Mouse (Mus musculus): ENCODE results near the gene Tob2. TPM values are rescaled to one million over a fixed set of nuclear protein-coding genes. Genes with fewer than 3 reads are reported as not detected.

Gene Tob2
- polyA plus RNA-seq, 1 experiment = 64.6 TPM

- Histone ChIP-seq H3K27me3 (ENCODE audit: control insufficient read depth, insufficient read depth, low read length) (no peaks in the 10 kb centered on the region), H3K4me1 (replicated peaks; ENCODE audit: control insufficient read depth, insufficient read depth, low read length) (peaks cover 3% of the 10 kb centered on the region; the same call in 1 of the 2 replicates), H3K4me3 (ENCODE audit: control insufficient read depth, insufficient read depth, low read length) (no peak overlapping the region), H3K36me3 (ENCODE audit: control insufficient read depth, insufficient read depth, low read length) (peaks cover 51% of the 10 kb centered on the region), H3K27ac (ENCODE audit: control insufficient read depth, insufficient read depth, low read length) (no peak overlapping the region)
- no peak for DNase-seq
- WGBS = 99% methylated on average over 7 of the region's 7 CpGs
- no peak for TF ChIP-seq POLR2A (IDR thresholded peaks at IDR 0.05; ENCODE audit: control insufficient read depth, extremely low read depth, insufficient read depth, low read length, poor library complexity)
- TF ChIP-seq CTCF (IDR thresholded peaks at IDR 0.05; ENCODE audit: borderline replicate concordance, control insufficient read depth, extremely low read depth, insufficient read depth, low read length, poor library complexity) = no peak
These were observed 5.6 kb upstream of the Tob2 start for GRCm38 (mm10) chr15:81864238-81864637.

- no peak overlapping the region; the same call in 1 of the 2 replicates for H3K27ac ChIP-seq (ENCODE audit: control insufficient read depth, insufficient read depth, low read length)
- 47% methylated on average over 8 of the region's 8 CpGs for WGBS
- H3K36me3 ChIP-seq (ENCODE audit: control insufficient read depth, insufficient read depth, low read length) = peaks cover 14% of the 10 kb centered on the region
- H3K27me3 ChIP-seq (ENCODE audit: control insufficient read depth, insufficient read depth, low read length) = no peaks in the 10 kb centered on the region
- DNase-seq = no peak
- TF ChIP-seq CTCF (IDR thresholded peaks at IDR 0.05; ENCODE audit: borderline replicate concordance, control insufficient read depth, extremely low read depth, insufficient read depth, low read length, poor library complexity) = no peak
- no peak for TF ChIP-seq POLR2A (IDR thresholded peaks at IDR 0.05; ENCODE audit: control insufficient read depth, extremely low read depth, insufficient read depth, low read length, poor library complexity)
- H3K4me3 ChIP-seq (ENCODE audit: control insufficient read depth, insufficient read depth, low read length) = no peak overlapping the region
- peaks cover 9% of the 10 kb centered on the region for H3K4me1 ChIP-seq (replicated peaks; ENCODE audit: control insufficient read depth, insufficient read depth, low read length)
These were observed 2.0 kb upstream of the Tob2 start for GRCm38 (mm10) chr15:81860471-81861135.

GRCm38 (mm10) chr15:81859330-81860255 lies 997 bp upstream of the Tob2 start:
- H3K27me3 ChIP-seq (ENCODE audit: control insufficient read depth, insufficient read depth, low read length) = no peaks in the 10 kb centered on the region
- peak; percentile 87 for DNase-seq
- peaks cover 5% of the 10 kb centered on the region for H3K36me3 ChIP-seq (ENCODE audit: control insufficient read depth, insufficient read depth, low read length)
- peaks cover 12% of the 10 kb centered on the region for H3K4me1 ChIP-seq (replicated peaks; ENCODE audit: control insufficient read depth, insufficient read depth, low read length)
- peak overlapping the region; percentile 94 for H3K4me3 ChIP-seq (ENCODE audit: control insufficient read depth, insufficient read depth, low read length)
- peak overlapping the region; percentile 98 for H3K27ac ChIP-seq (ENCODE audit: control insufficient read depth, insufficient read depth, low read length)
- WGBS = under 1% methylated on average over 39 of the region's 39 CpGs
- TF ChIP-seq CTCF (IDR thresholded peaks at IDR 0.05; ENCODE audit: borderline replicate concordance, control insufficient read depth, extremely low read depth, insufficient read depth, low read length, poor library complexity) (no peak), POLR2A (IDR thresholded peaks at IDR 0.05; ENCODE audit: control insufficient read depth, extremely low read depth, insufficient read depth, low read length, poor library complexity) (no peak)

- Histone ChIP-seq H3K27me3 (ENCODE audit: control insufficient read depth, insufficient read depth, low read length) (no peaks in the 10 kb centered on the region), H3K27ac (ENCODE audit: control insufficient read depth, insufficient read depth, low read length) (peak overlapping the region; percentile 98), H3K4me3 (ENCODE audit: control insufficient read depth, insufficient read depth, low read length) (peak overlapping the region; percentile 94), H3K36me3 (ENCODE audit: control insufficient read depth, insufficient read depth, low read length) (no peaks in the 10 kb centered on the region), H3K4me1 (replicated peaks; ENCODE audit: control insufficient read depth, insufficient read depth, low read length) (peaks cover 12% of the 10 kb centered on the region)
- 0% methylated on average over 22 of the region's 23 CpGs for WGBS
- TF ChIP-seq CTCF (IDR thresholded peaks at IDR 0.05; ENCODE audit: borderline replicate concordance, control insufficient read depth, extremely low read depth, insufficient read depth, low read length, poor library complexity) = no peak
- TF ChIP-seq POLR2A (IDR thresholded peaks at IDR 0.05; ENCODE audit: control insufficient read depth, extremely low read depth, insufficient read depth, low read length, poor library complexity) = peak; percentile 100
- peak; percentile 94 for DNase-seq
These were observed 469 bp downstream of the Tob2 start for GRCm38 (mm10) chr15:81858138-81858516.

- no peaks in the 10 kb centered on the region for H3K27me3 ChIP-seq (ENCODE audit: control insufficient read depth, insufficient read depth, low read length)
- H3K4me3 ChIP-seq (ENCODE audit: control insufficient read depth, insufficient read depth, low read length) = peak overlapping the region; percentile 94
- peak overlapping the region; percentile 83 for H3K27ac ChIP-seq (ENCODE audit: control insufficient read depth, insufficient read depth, low read length)
- WGBS = 0% methylated on average over 33 of the region's 33 CpGs
- no peaks in the 10 kb centered on the region for H3K36me3 ChIP-seq (ENCODE audit: control insufficient read depth, insufficient read depth, low read length)
- peaks cover 12% of the 10 kb centered on the region for H3K4me1 ChIP-seq (replicated peaks; ENCODE audit: control insufficient read depth, insufficient read depth, low read length)
- TF ChIP-seq POLR2A (IDR thresholded peaks at IDR 0.05; ENCODE audit: control insufficient read depth, extremely low read depth, insufficient read depth, low read length, poor library complexity) (no peak), CTCF (IDR thresholded peaks at IDR 0.05; ENCODE audit: borderline replicate concordance, control insufficient read depth, extremely low read depth, insufficient read depth, low read length, poor library complexity) (no peak)
- peak; percentile 63 for DNase-seq
These were observed 876 bp downstream of the Tob2 start for GRCm38 (mm10) chr15:81857724-81858116.

- peak overlapping the region; percentile 83 for H3K27ac ChIP-seq (ENCODE audit: control insufficient read depth, insufficient read depth, low read length)
- no peak for TF ChIP-seq CTCF (IDR thresholded peaks at IDR 0.05; ENCODE audit: borderline replicate concordance, control insufficient read depth, extremely low read depth, insufficient read depth, low read length, poor library complexity)
- no peak for TF ChIP-seq POLR2A (IDR thresholded peaks at IDR 0.05; ENCODE audit: control insufficient read depth, extremely low read depth, insufficient read depth, low read length, poor library complexity)
- H3K27me3 ChIP-seq (ENCODE audit: control insufficient read depth, insufficient read depth, low read length) = no peaks in the 10 kb centered on the region
- WGBS = under 1% methylated on average over 14 of the region's 14 CpGs
- peaks cover 12% of the 10 kb centered on the region for H3K4me1 ChIP-seq (replicated peaks; ENCODE audit: control insufficient read depth, insufficient read depth, low read length)
- peak overlapping the region; percentile 94 for H3K4me3 ChIP-seq (ENCODE audit: control insufficient read depth, insufficient read depth, low read length)
- H3K36me3 ChIP-seq (ENCODE audit: control insufficient read depth, insufficient read depth, low read length) = no peaks in the 10 kb centered on the region
- DNase-seq = peak; percentile 30
These were observed 1.5 kb downstream of the Tob2 start for GRCm38 (mm10) chr15:81856938-81857723.
